Mouse (Mus musculus): ENCODE data around the gene Cwf19l1.

GRCm38 (mm10) chr19:44074986-44075385 lies 60.7 kb downstream of the Cwf19l1 start:
- TF ChIP-seq CTCF (IDR thresholded peaks at IDR 0.05; ENCODE audit: borderline replicate concordance, control insufficient read depth, extremely low read depth, insufficient read depth, low read length, poor library complexity) (no peak), POLR2A (IDR thresholded peaks at IDR 0.05; ENCODE audit: control insufficient read depth, extremely low read depth, insufficient read depth, low read length, poor library complexity) (no peak)
